Mouse (Mus musculus) midbrain, postnatal 0 days (tissue): Measurements from ENCODE around the gene Pcnx2. TPM values are rescaled to one million over a fixed set of nuclear protein-coding genes. Genes with fewer than 3 reads are reported as not detected.
A peak's percentile ranks its signal among the peaks of the same experiment; 100 is the strongest.

Experiments
- ATAC-seq: fragments of 200-750 bp; cut with Nextera tagmentation; 2 replicates; pipeline ENCODE4 v1.8.0; 2017; ENCODE audit warnings: moderate number of reproducible peaks, mild to moderate bottlenecking, moderate TSS enrichment, moderate library complexity; ENCODE audit not compliant: low FRiP score
- DNase-seq: peaks from one replicate; pipeline ENCODE4 v3.0.0-alpha.2; 2015; ENCODE audit warnings: low spot score
- H3K27ac ChIP-seq: fragments of 300-500 bp; sonication (generic); 2 replicates; pipeline ENCODE4 v1.5.1; 2014; ENCODE audit warnings: low read depth, mild to moderate bottlenecking, low read length, mixed read lengths
- H3K27me3 ChIP-seq: fragments of 300-500 bp; sonication (generic); 2 replicates; pipeline ENCODE4 v1.6.1; 2014; ENCODE audit warnings: low read length, control low read depth, mixed read lengths; ENCODE audit not compliant: insufficient read depth
- H3K36me3 ChIP-seq: fragments of 300-500 bp; sonication (generic); 2 replicates; pipeline ENCODE4 v1.6.1; 2014; ENCODE audit warnings: low read length, control low read depth, mixed read lengths; ENCODE audit not compliant: insufficient read depth
- H3K4me1 ChIP-seq: fragments of 300-500 bp; sonication (generic); 2 replicates; pipeline ENCODE4 v1.6.1; 2014; ENCODE audit warnings: mild to moderate bottlenecking, control low read depth, antibody characterized with exemption, low read length, mixed read lengths; ENCODE audit not compliant: insufficient read depth
- H3K4me2 ChIP-seq: fragments of 300-500 bp; sonication (generic); 2 replicates; pipeline ENCODE4 v1.6.1; 2014; ENCODE audit warnings: low read depth, mild to moderate bottlenecking, low read length, mixed read lengths; ENCODE audit not compliant: poor library complexity, severe bottlenecking
- H3K4me3 ChIP-seq: fragments of 300-500 bp; sonication (generic); 2 replicates; pipeline ENCODE4 v1.5.1; 2014; ENCODE audit warnings: low read depth, mild to moderate bottlenecking, low read length, moderate library complexity
- H3K9ac ChIP-seq: fragments of 300-500 bp; sonication (generic); replicated peaks from 2 replicates; pipeline ENCODE4 v1.6.1; 2014; ENCODE audit warnings: mild to moderate bottlenecking, low read length, moderate library complexity, mixed read lengths; ENCODE audit not compliant: poor library complexity, severe bottlenecking
- H3K9me3 ChIP-seq: fragments of 300-500 bp; sonication (generic); 2 replicates; pipeline ENCODE4 v1.6.1; 2016; ENCODE audit warnings: low read length, control low read depth
- CTCF ChIP-seq: IDR thresholded peaks from 2 replicates; pipeline ENCODE4 v1.5.1; 2016; ENCODE audit warnings: antibody characterized with exemption, mild to moderate bottlenecking
- WGBS: fragments of 180-500 bp; shearing (Covaris S2); extraction: QIAGEN DNeasy Blood & Tissue Kit; methylation state at CpG from one replicate; pipeline ENCODE4 v1.1.7; 2014; 5-methylcytosine and 5-hydroxymethylcytosine counted together
- polyA plus RNA-seq: library from polyadenylated mRNA; unstranded; fragments of >200 nt; fragmentation: Nextera tagmentation; extraction: Ambion mirVana; gene quantifications from 2 replicates; pipeline ENCODE4 v1.2.1, GENCODE M21; 2015
- total RNA-seq: library from RNA; depleted of rRNA; stranded (reverse); fragments of >200 nt; gene quantifications from 2 replicates; pipeline ENCODE4 v1.2.3, GENCODE M21; 2014; rRNA removed

The Pcnx2 gene
- 15.7 and 16.4 TPM in 2 replicates for total RNA-seq
- polyA plus RNA-seq = 2.6 and 3.2 TPM in 2 replicates

GRCm38 (mm10) chr8:125897868-125898788 is at the start of gene Pcnx2:
TSS of gene Pcnx2 (minus strand) at chr8:125898317.
- Histone ChIP-seq H3K36me3 (no peaks in the 10 kb centered on the region), H3K9me3 (no peaks in the 10 kb centered on the region), H3K9ac (peak within 1 kb of the TSS; percentile 72), H3K4me2 (peak within 1 kb of the TSS; percentile 57), H3K27ac (peak within 1 kb of the TSS; percentile 80), H3K27me3 (no peaks in the 10 kb centered on the region), H3K4me3 (peak within 1 kb of the TSS; percentile 52), H3K4me1 (peaks cover 4% of the 10 kb centered on the region; the same call in 1 of the 2 replicates)
- peak; percentile 35 for TF ChIP-seq CTCF
- ATAC-seq = peak; percentile 87
- 4% methylated on average over 43 of the region's 44 CpGs for WGBS
- peak; percentile 83 for DNase-seq

GRCm38 (mm10) chr8:125944511-125944910 is 46.4 kb upstream of the Pcnx2 start:
- H3K9me3 ChIP-seq = no peaks in the 10 kb centered on the region
- no peak overlapping the region for H3K4me3 ChIP-seq
- TF ChIP-seq CTCF = no peak
- no peak for ATAC-seq
- no peaks in the 10 kb centered on the region for H3K36me3 ChIP-seq
- H3K4me1 ChIP-seq = no peaks in the 10 kb centered on the region
- H3K27ac ChIP-seq = no peak overlapping the region
- DNase-seq = no peak
- no peaks in the 10 kb centered on the region for H3K27me3 ChIP-seq
- WGBS = 85% methylated on average over 4 of the region's 4 CpGs
- no peak overlapping the region for H3K9ac ChIP-seq
- no peak overlapping the region for H3K4me2 ChIP-seq

- WGBS = 49% methylated on average over 9 of the region's 9 CpGs
Measured at GRCm38 (mm10) chr8:125935649-125936048, 37.5 kb upstream of the Pcnx2 start.

GRCm38 (mm10) chr8:125931822-125932221 is 33.7 kb upstream of the Pcnx2 start:
- Histone ChIP-seq H3K4me2 (no peak overlapping the region), H3K4me1 (no peaks in the 10 kb centered on the region), H3K27ac (no peak overlapping the region), H3K36me3 (no peaks in the 10 kb centered on the region), H3K9me3 (no peaks in the 10 kb centered on the region), H3K4me3 (no peak overlapping the region), H3K27me3 (no peaks in the 10 kb centered on the region), H3K9ac (no peak overlapping the region)
- no peak for TF ChIP-seq CTCF
- no peak for ATAC-seq
- 81% methylated on average over 6 of the region's 6 CpGs for WGBS
- DNase-seq = no peak

More at GRCm38 (mm10) chr8:125935649-125936048, 37.5 kb upstream of the Pcnx2 start:
- Histone ChIP-seq H3K9me3 (no peaks in the 10 kb centered on the region), H3K27ac (no peak overlapping the region), H3K4me2 (no peak overlapping the region), H3K27me3 (no peaks in the 10 kb centered on the region), H3K36me3 (no peaks in the 10 kb centered on the region), H3K9ac (no peak overlapping the region), H3K4me3 (no peak overlapping the region), H3K4me1 (no peaks in the 10 kb centered on the region)
- DNase-seq (peak; percentile 81), ATAC-seq (no peak)
- peak; percentile 87 for TF ChIP-seq CTCF

GRCm38 (mm10) chr8:125930276-125931046 is 32.3 kb upstream of the Pcnx2 start:
- 87% methylated on average over 11 of the region's 11 CpGs for WGBS
- ATAC-seq (no peak), DNase-seq (no peak)
- no peak overlapping the region for H3K4me2 ChIP-seq
- no peak overlapping the region for H3K4me3 ChIP-seq
- no peak for TF ChIP-seq CTCF
- no peak overlapping the region for H3K9ac ChIP-seq
- H3K36me3 ChIP-seq = no peaks in the 10 kb centered on the region
- H3K27ac ChIP-seq = no peak overlapping the region
- H3K9me3 ChIP-seq = no peaks in the 10 kb centered on the region
- H3K4me1 ChIP-seq = no peaks in the 10 kb centered on the region
- no peaks in the 10 kb centered on the region for H3K27me3 ChIP-seq
